Comparison of ENCODE assay signal across 9 mouse cellular contexts in the genomic region with DNA sequence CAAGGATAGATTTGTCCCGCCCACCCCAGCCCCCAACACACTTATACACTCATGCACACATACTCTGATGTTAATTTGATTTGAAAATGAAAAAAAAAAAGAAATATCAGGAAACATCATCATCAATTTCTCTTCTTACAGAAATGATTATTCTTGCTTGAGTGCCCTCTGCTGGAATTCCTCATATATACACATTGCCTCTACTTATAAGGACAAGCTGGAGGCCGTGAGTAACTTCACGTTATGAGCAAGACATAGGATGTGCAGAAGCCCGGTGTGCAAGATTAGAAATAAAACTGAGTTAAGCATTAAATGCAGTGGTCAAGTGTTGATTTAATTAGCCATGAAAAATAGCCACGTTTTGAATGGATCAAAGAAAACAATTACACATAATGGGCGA. TPM values are rescaled to one million over a fixed set of nuclear protein-coding genes. Genes with fewer than 3 reads are reported as not detected.
DNase-seq lines count a peak whose midpoint lies in the region; ATAC-seq and TF ChIP-seq lines count a peak whose summit lies in the region.
"Had no signal": no experiment of that assay in that cellular context is flagged by ENCODE, and none has a peak within 500 bp of the region (broad histone marks: within the 10 kb centered on the region; RNA-seq: fewer than 3 reads in every experiment).

No protein-coding gene starts in this region.

- peak; percentile 44; the same call in 1 of the 2 replicates for ATAC-seq in frontal cortex, adult (ENCODE audit: low TSS enrichment)
- ATAC-seq in lung, postnatal 0 days, result no peak

- no peaks in the 10 kb centered on the region for H3K27me3 ChIP-seq in lung, postnatal 0 days (replicated peaks; ENCODE audit: insufficient read depth, low read length)
- H3K27me3 ChIP-seq: lung, embryonic 15.5 days had no signal

- H3K9me3 ChIP-seq in lung, postnatal 0 days (ENCODE audit: low read length), result no peaks in the 10 kb centered on the region
- H3K9me3 ChIP-seq: lung, embryonic 15.5 days had no signal

- no peak for DNase-seq in frontal cortex, postnatal 14 days (ENCODE audit: low spot score in 2 of 2)
- peak; percentile 58 for DNase-seq in lung, postnatal 0 days (ENCODE audit: low spot score)
- DNase-seq in lung, adult 2 months, result no peak
- DNase-seq in c-Kit-positive CD71-negative TER-119-negative erythroid progenitor cells, embryonic 14.5 days (ENCODE audit: low read depth), result peak; percentile 5
- DNase-seq in lung, postnatal 25 days (ENCODE audit: low spot score), result peak; percentile 9
- no peak for DNase-seq in spleen, postnatal 4 days (ENCODE audit: low spot score in 2 of 2)
- DNase-seq in yolk sac, embryonic 10.5 days (ENCODE audit: low spot score), result no peak

- TF ChIP-seq CTCF in lung, postnatal 0 days (IDR thresholded peaks at IDR 0.05), result peak; percentile 58
- TF ChIP-seq CTCF in lung, adult 2 months (IDR thresholded peaks at IDR 0.05; ENCODE audit: insufficient read depth, low read length), result no peak

- 39% methylated on average over 6 of the region's 6 CpGs for WGBS in lung, postnatal 0 days
- WGBS in lung, adult 2 months, result 37% methylated on average over 6 of the region's 6 CpGs

- no peak for TF ChIP-seq EP300 in lung, postnatal 0 days (IDR thresholded peaks at IDR 0.05)

- TF ChIP-seq POLR2A in lung, adult 2 months (IDR thresholded peaks at IDR 0.05; ENCODE audit: borderline replicate concordance, extremely low read depth, low read depth, low read length), result no peak

- H3K4me2 ChIP-seq in lung, postnatal 0 days (replicated peaks; ENCODE audit: low read depth, low read length), result no peak overlapping the region
- H3K4me2 ChIP-seq: lung, embryonic 15.5 days had no signal

- H3K4me3 ChIP-seq in lung, postnatal 0 days (ENCODE audit: low read depth, low read length), result no peak overlapping the region
- no peak overlapping the region for H3K4me3 ChIP-seq in lung, adult 2 months (replicated peaks; ENCODE audit: extremely low read depth, low read depth, low read length)
- H3K4me3 ChIP-seq: lung, embryonic 15.5 days had no signal

- no peak overlapping the region for H3K27ac ChIP-seq in lung, postnatal 0 days (ENCODE audit: low read length)
- H3K27ac ChIP-seq: lung, embryonic 15.5 days had no signal

- no peaks in the 10 kb centered on the region for H3K36me3 ChIP-seq in lung, postnatal 0 days (ENCODE audit: insufficient read depth, low read length)
- H3K36me3 ChIP-seq: lung, embryonic 15.5 days had no signal

- no peaks in the 10 kb centered on the region for H3K4me1 ChIP-seq in lung, postnatal 0 days (ENCODE audit: insufficient read depth, low read depth, low read length)
- H3K4me1 ChIP-seq in lung, adult 2 months (ENCODE audit: control insufficient read depth, insufficient read depth, low read length), result no peaks in the 10 kb centered on the region
- H3K4me1 ChIP-seq: lung, embryonic 15.5 days had no signal

- no peak overlapping the region for H3K9ac ChIP-seq in lung, postnatal 0 days (replicated peaks; ENCODE audit: low read depth)
- H3K9ac ChIP-seq: lung, embryonic 15.5 days had no signal

RNA-seq across cellular contexts. Expression of a gene that starts 40.9 kb away (rescaled TPM):
- not detected in 2 replicates for polyA plus RNA-seq in lung, postnatal 0 days (2015; fragmentation: Nextera tagmentation; extraction: Ambion mirVana)
- 0.03 and 0.06 TPM in 2 replicates for polyA plus RNA-seq in lung, adult 2 months (2012; rRNA removed)
- polyA plus RNA-seq: lung, embryonic 15.5 days had no signal

Comparison
In these comparisons a context has a peak if more than half of its experiments do, and no peak if none do; other contexts are left out.
1. DNase-seq: peak in lung, postnatal 0 days (single experiment), c-Kit-positive CD71-negative TER-119-negative erythroid progenitor cells, embryonic 14.5 days (single experiment) and lung, postnatal 25 days (single experiment); none in frontal cortex, postnatal 14 days (0 of 2), lung, adult 2 months (single experiment), spleen, postnatal 4 days (0 of 2) and yolk sac, embryonic 10.5 days (single experiment).